Mouse (Mus musculus): ENCODE data around the gene Dnah6. TPM values are rescaled to one million over a fixed set of nuclear protein-coding genes. Genes with fewer than 3 reads are reported as not detected.
A peak's percentile ranks its signal among the peaks of the same experiment; 100 is the strongest.

Gene Dnah6
- total and polyA plus RNA-seq, 2 experiments, result not detected

DNA sequence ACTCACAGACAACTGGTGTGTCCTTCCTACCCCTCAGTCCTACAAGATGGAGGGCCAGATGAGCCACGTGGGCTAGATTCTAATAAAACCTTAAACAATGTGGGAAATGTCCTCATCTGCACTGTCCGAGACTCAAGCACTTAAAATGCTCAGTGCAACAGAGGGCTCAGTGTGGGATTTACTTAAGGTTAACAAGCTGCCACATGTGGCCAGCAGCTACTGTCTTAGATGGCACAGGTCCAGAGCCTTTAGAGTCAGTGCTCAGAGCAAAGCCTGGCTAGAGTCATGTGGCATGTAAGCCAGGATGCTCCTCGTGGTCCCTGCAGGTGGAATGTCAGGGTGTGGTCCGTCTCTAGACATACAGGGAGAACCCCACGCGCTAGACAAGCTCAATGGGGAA lies 194.6 kb downstream of the Dnah6 start:
- Histone ChIP-seq H3K4me3 (ENCODE audit: insufficient read depth, low read depth, low read length) (no peak overlapping the region), H3K36me3 (ENCODE audit: control insufficient read depth, insufficient read depth, low read length) (no peaks in the 10 kb centered on the region), H3K79me2 (ENCODE audit: control insufficient read depth, insufficient read depth, low read length) (no peaks in the 10 kb centered on the region), H3K27ac (replicated peaks; ENCODE audit: insufficient read depth, low read depth, low read length) (no peak overlapping the region), H3K27me3 (ENCODE audit: control insufficient read depth, insufficient read depth, low read length) (no peaks in the 10 kb centered on the region), H3K4me1 (ENCODE audit: control insufficient read depth, insufficient read depth, low read length) (no peaks in the 10 kb centered on the region), H3K9ac (ENCODE audit: low read depth, low read length) (no peak overlapping the region)
- no peak for DNase-seq (ENCODE audit: extremely low read depth, low read depth, low spot score)
- no peak for TF ChIP-seq CTCF (IDR thresholded peaks at IDR 0.05; ENCODE audit: low read depth, low read length)
- no peak for TF ChIP-seq POLR2A (IDR thresholded peaks at IDR 0.05; ENCODE audit: extremely low read depth, insufficient read depth, low read length)
- WGBS, result 84% methylated on average over 6 of the region's 6 CpGs

DNA sequence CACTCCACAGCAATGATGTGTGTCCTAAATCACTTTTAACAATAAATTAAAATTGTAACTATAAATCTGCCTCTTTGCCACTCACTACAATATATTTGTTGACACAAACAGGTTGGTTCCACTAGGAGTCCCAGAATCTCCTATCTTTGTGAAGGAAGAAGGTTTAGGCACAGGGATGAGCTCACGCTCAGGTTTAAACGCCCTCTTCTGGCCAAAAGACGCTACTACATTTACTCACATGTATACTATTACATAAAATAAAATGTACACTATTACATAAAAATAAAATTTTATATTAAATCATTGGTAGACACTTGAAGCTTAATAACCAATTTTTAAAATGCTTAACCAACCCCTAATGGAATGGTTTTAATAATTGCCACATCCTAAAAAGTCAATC lies 201.4 kb downstream of the Dnah6 start:
- TF ChIP-seq CTCF (IDR thresholded peaks at IDR 0.05; ENCODE audit: low read depth, low read length), result 0 out of 2 replicates have a peak, but pooled peaks have one; percentile 23
- TF ChIP-seq POLR2A (IDR thresholded peaks at IDR 0.05; ENCODE audit: extremely low read depth, insufficient read depth, low read length), result no peak
- Histone ChIP-seq H3K9ac (ENCODE audit: low read depth, low read length) (no peak overlapping the region), H3K4me3 (ENCODE audit: insufficient read depth, low read depth, low read length) (no peak overlapping the region), H3K27me3 (ENCODE audit: control insufficient read depth, insufficient read depth, low read length) (no peaks in the 10 kb centered on the region), H3K4me1 (ENCODE audit: control insufficient read depth, insufficient read depth, low read length) (no peaks in the 10 kb centered on the region), H3K79me2 (ENCODE audit: control insufficient read depth, insufficient read depth, low read length) (no peaks in the 10 kb centered on the region), H3K27ac (replicated peaks; ENCODE audit: insufficient read depth, low read depth, low read length) (no peak overlapping the region), H3K36me3 (ENCODE audit: control insufficient read depth, insufficient read depth, low read length) (no peaks in the 10 kb centered on the region)
- peak; percentile 24 for DNase-seq (ENCODE audit: extremely low read depth, low read depth, low spot score)
- WGBS, result 17% methylated on average over 3 of the region's 3 CpGs

DNA sequence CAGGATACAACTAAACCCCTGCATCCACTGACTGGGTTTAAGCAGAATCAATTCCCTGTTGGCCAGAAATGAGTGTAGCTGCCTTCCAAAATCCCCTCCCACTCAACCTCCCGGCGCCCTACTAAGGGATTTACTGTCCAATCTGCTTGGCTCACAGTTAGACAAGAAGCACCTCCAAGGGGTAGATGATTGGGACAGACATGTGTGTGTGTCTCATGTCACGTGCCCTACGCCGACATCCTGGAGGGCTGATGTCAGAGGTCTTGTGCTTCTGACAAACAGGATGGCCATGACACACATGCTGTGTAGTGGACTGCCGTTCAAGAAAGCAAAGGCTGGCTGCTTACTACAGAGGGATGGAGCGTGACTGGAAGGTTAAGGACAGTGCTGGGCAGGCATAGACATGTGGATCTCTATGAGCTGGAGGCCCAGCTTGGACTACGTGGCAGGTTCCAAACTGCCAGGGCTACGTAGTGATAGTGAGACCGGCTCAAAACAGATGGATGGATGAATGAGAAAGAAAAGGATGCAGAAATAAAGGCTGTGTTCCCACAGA lies 202.6 kb downstream of the Dnah6 start:
- Histone ChIP-seq H3K4me3 (ENCODE audit: insufficient read depth, low read depth, low read length) (no peak overlapping the region), H3K9ac (ENCODE audit: low read depth, low read length) (no peak overlapping the region), H3K4me1 (ENCODE audit: control insufficient read depth, insufficient read depth, low read length) (no peaks in the 10 kb centered on the region), H3K36me3 (ENCODE audit: control insufficient read depth, insufficient read depth, low read length) (no peaks in the 10 kb centered on the region), H3K79me2 (ENCODE audit: control insufficient read depth, insufficient read depth, low read length) (no peaks in the 10 kb centered on the region), H3K27ac (replicated peaks; ENCODE audit: insufficient read depth, low read depth, low read length) (no peak overlapping the region), H3K27me3 (ENCODE audit: control insufficient read depth, insufficient read depth, low read length) (no peaks in the 10 kb centered on the region)
- no peak for TF ChIP-seq POLR2A (IDR thresholded peaks at IDR 0.05; ENCODE audit: extremely low read depth, insufficient read depth, low read length)
- TF ChIP-seq CTCF (IDR thresholded peaks at IDR 0.05; ENCODE audit: low read depth, low read length), result no peak
- 82% methylated on average over 10 of the region's 10 CpGs for WGBS
- no peak for DNase-seq (ENCODE audit: extremely low read depth, low read depth, low spot score)

DNA sequence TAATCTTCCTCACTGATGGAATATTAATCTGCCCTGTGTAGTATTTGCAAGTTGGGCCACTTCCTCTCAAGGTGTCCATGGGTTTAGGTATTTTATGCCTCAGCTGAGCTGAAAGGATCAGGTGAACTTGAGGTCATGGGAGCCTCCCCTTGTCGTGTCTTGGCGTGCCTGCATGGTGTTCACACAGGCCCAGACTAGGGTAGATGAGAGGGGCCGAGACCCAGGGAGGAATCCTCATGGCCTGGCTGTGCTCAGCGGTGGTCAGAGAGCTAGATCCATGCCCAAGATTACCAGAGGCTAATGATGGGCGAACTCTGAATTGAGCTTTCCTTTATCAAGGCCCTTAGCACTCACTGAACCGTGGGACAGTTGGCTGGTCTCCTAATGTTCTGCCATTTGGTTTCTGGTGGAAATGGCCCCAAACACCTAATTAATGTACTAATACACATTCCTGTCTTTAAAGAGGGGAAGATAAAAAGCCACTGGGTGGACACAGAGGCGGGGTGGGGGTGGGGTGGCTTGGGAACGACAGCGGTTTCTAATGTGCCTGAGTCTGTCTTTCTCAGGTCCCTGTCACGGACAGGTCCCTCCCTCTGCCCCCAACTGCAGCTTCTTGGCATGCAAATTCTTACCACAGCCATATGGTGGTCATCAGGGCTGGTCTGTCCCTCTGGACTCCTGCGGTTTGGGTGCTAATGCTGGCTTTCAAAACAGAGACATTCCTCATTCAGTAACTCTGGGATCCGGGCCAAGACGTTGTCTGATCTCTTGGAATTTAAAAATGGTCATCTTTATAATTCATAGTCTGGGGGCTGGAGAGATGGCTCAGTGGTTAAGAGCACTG lies 206.9 kb downstream of the Dnah6 start:
- Histone ChIP-seq H3K79me2 (ENCODE audit: control insufficient read depth, insufficient read depth, low read length) (no peaks in the 10 kb centered on the region), H3K36me3 (ENCODE audit: control insufficient read depth, insufficient read depth, low read length) (no peaks in the 10 kb centered on the region), H3K4me3 (ENCODE audit: insufficient read depth, low read depth, low read length) (no peak overlapping the region), H3K9ac (ENCODE audit: low read depth, low read length) (no peak overlapping the region), H3K27me3 (ENCODE audit: control insufficient read depth, insufficient read depth, low read length) (no peaks in the 10 kb centered on the region), H3K4me1 (ENCODE audit: control insufficient read depth, insufficient read depth, low read length) (no peaks in the 10 kb centered on the region), H3K27ac (replicated peaks; ENCODE audit: insufficient read depth, low read depth, low read length) (no peak overlapping the region)
- no peak for DNase-seq (ENCODE audit: extremely low read depth, low read depth, low spot score)
- TF ChIP-seq POLR2A (IDR thresholded peaks at IDR 0.05; ENCODE audit: extremely low read depth, insufficient read depth, low read length) (no peak), CTCF (IDR thresholded peaks at IDR 0.05; ENCODE audit: low read depth, low read length) (no peak)
- WGBS, result 83% methylated on average over 13 of the region's 13 CpGs

DNA sequence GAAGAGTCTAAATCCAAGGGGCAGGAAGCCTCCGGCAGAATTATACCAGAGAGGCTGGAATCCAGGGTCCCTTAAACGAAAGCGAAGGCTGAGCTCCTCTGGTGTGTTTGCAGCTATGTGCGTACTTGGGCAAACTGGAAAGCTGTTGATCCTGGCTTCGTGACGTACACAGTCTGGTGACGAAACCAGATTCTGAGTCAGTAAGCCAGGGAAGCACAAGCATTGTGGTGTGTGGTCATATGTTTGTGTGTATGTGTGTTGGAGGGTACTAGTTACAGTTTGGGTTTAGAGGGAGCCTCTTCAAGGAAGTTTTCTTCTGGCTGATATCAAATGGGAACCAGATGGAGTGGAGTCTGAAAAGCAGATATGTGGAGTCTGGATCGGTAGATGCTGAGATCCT lies 208.5 kb downstream of the Dnah6 start:
- Histone ChIP-seq H3K36me3 (ENCODE audit: control insufficient read depth, insufficient read depth, low read length) (no peaks in the 10 kb centered on the region), H3K9ac (ENCODE audit: low read depth, low read length) (no peak overlapping the region), H3K27ac (replicated peaks; ENCODE audit: insufficient read depth, low read depth, low read length) (no peak overlapping the region), H3K27me3 (ENCODE audit: control insufficient read depth, insufficient read depth, low read length) (no peaks in the 10 kb centered on the region), H3K4me1 (ENCODE audit: control insufficient read depth, insufficient read depth, low read length) (no peaks in the 10 kb centered on the region), H3K4me3 (ENCODE audit: insufficient read depth, low read depth, low read length) (no peak overlapping the region), H3K79me2 (ENCODE audit: control insufficient read depth, insufficient read depth, low read length) (no peaks in the 10 kb centered on the region)
- no peak for TF ChIP-seq CTCF (IDR thresholded peaks at IDR 0.05; ENCODE audit: low read depth, low read length)
- no peak for TF ChIP-seq POLR2A (IDR thresholded peaks at IDR 0.05; ENCODE audit: extremely low read depth, insufficient read depth, low read length)
- WGBS, result 45% methylated on average over 8 of the region's 8 CpGs
- DNase-seq (ENCODE audit: extremely low read depth, low read depth, low spot score), result no peak

DNA sequence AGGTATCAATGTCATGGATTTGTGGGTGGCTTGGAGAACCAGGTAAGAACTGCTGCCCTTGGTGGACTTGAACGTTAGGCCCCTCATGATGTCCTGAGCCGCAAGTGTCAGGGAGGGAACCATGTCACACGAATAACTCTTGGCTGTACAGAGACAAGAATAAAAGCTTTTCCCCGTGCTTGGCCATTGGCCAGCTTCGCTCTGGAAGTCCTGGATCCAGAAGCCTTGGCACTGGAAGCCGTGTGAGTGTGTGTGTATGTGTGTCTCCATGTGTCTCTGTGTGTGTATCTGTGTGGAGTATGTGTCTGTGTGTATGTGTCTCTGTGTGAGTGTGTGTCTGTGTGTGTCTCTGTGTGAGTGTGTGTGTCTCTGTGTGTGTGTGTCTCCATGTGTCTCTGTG lies 209.6 kb downstream of the Dnah6 start:
- Histone ChIP-seq H3K27me3 (ENCODE audit: control insufficient read depth, insufficient read depth, low read length) (no peaks in the 10 kb centered on the region), H3K79me2 (ENCODE audit: control insufficient read depth, insufficient read depth, low read length) (no peaks in the 10 kb centered on the region), H3K36me3 (ENCODE audit: control insufficient read depth, insufficient read depth, low read length) (no peaks in the 10 kb centered on the region), H3K9ac (ENCODE audit: low read depth, low read length) (no peak overlapping the region), H3K4me3 (ENCODE audit: insufficient read depth, low read depth, low read length) (no peak overlapping the region), H3K27ac (replicated peaks; ENCODE audit: insufficient read depth, low read depth, low read length) (no peak overlapping the region), H3K4me1 (ENCODE audit: control insufficient read depth, insufficient read depth, low read length) (no peaks in the 10 kb centered on the region)
- 73% methylated on average over 6 of the region's 6 CpGs for whole genome bisulfite sequencing
- DNase-seq (ENCODE audit: extremely low read depth, low read depth, low spot score), result no peak
- no peak for TF ChIP-seq CTCF (IDR thresholded peaks at IDR 0.05; ENCODE audit: low read depth, low read length)
- no peak for TF ChIP-seq POLR2A (IDR thresholded peaks at IDR 0.05; ENCODE audit: extremely low read depth, insufficient read depth, low read length)
